28 mouse cellular contexts compared by ENCODE assay signal in genomic region chr3:104654921-104655320, GRCm38 (mm10). TPM values are rescaled to one million over a fixed set of nuclear protein-coding genes. Genes with fewer than 3 reads are reported as not detected.
DNase-seq lines count a peak whose midpoint lies in the region; ATAC-seq and TF ChIP-seq lines count a peak whose summit lies in the region.
"Had no signal": no experiment of that assay in that cellular context is flagged by ENCODE, and none has a peak within 500 bp of the region (broad histone marks: within the 10 kb centered on the region; RNA-seq: fewer than 3 reads in every experiment).

No protein-coding gene starts in this region.

- no peak overlapping the region for H3K4me2 ChIP-seq in lung, postnatal 0 days (replicated peaks; ENCODE audit: low read depth, low read length)
- H3K4me2 ChIP-seq: embryonic facial prominence, embryonic 12.5 days; forebrain, embryonic 12.5 days; liver, embryonic 15.5 days; lung, embryonic 15.5 days; midbrain, embryonic 15.5 days; neural tube, embryonic 13.5 days had no signal

- TF ChIP-seq CTCF in lung, postnatal 0 days (IDR thresholded peaks at IDR 0.05), result no peak

- H3K36me3 ChIP-seq in lung, postnatal 0 days (ENCODE audit: insufficient read depth, low read length), result no peaks in the 10 kb centered on the region
- H3K36me3 ChIP-seq: midbrain, embryonic 15.5 days had no signal

- no peaks in the 10 kb centered on the region for H3K9me3 ChIP-seq in lung, postnatal 0 days (ENCODE audit: low read length)
- H3K9me3 ChIP-seq: embryonic facial prominence, embryonic 12.5 days; forebrain, embryonic 12.5 days; heart, embryonic 10.5 days; hindbrain, embryonic 10.5 days; liver, embryonic 15.5 days; lung, embryonic 15.5 days; midbrain, embryonic 15.5 days; neural tube, embryonic 13.5 days had no signal

- H3K27ac ChIP-seq in brown adipose tissue, adult 24 weeks (replicated peaks; ENCODE audit: low read depth, low read length), result peak overlapping the region; percentile 4; the same call in 1 of the 2 replicates
- H3K27ac ChIP-seq in lung, postnatal 0 days (ENCODE audit: low read length), result no peak overlapping the region
- H3K27ac ChIP-seq: embryonic facial prominence, embryonic 12.5 days; forebrain, embryonic 12.5 days; heart, embryonic 10.5 days; hindbrain, embryonic 10.5 days; kidney, postnatal 0 days; left cerebral cortex, adult 2 months; lung, embryonic 15.5 days; midbrain, embryonic 15.5 days; neural tube, embryonic 13.5 days had no signal

- 60% methylated on average over 4 of the region's 4 CpGs for WGBS in lung, postnatal 0 days

- no peak for TF ChIP-seq EP300 in lung, postnatal 0 days (IDR thresholded peaks at IDR 0.05)

- peaks cover 19% of the 10 kb centered on the region for H3K4me1 ChIP-seq in brown adipose tissue, adult 24 weeks (ENCODE audit: control insufficient read depth, insufficient read depth, insufficient read length, low read length)
- no peaks in the 10 kb centered on the region for H3K4me1 ChIP-seq in lung, postnatal 0 days (ENCODE audit: insufficient read depth, low read depth, low read length)
- H3K4me1 ChIP-seq: embryonic facial prominence, embryonic 12.5 days; forebrain, embryonic 12.5 days; hindbrain, embryonic 10.5 days; lung, embryonic 15.5 days; midbrain, embryonic 15.5 days; neural tube, embryonic 13.5 days had no signal

- peak; percentile 59 for DNase-seq in adrenal gland, adult 2 months
- DNase-seq in adrenal gland, postnatal 4 days (ENCODE audit: low spot score in 2 of 2), result no peak
- DNase-seq in kidney, postnatal 14 days, result peak; percentile 36
- DNase-seq in kidney, adult 8-10 months, result no peak
- DNase-seq in 416B (ENCODE audit: low read depth), result peak; percentile 29
- DNase-seq in lung, postnatal 0 days (ENCODE audit: low spot score), result no peak
- DNase-seq: cerebellum, adult 2 months; cerebellum, postnatal 25 days; lung, postnatal 4 days; right cerebral cortex, adult 18-20 months; right cerebral cortex, postnatal 4 days; thymus, adult 18-20 months; thymus, postnatal 4 days had no signal

- H3K9ac ChIP-seq in lung, postnatal 0 days (replicated peaks; ENCODE audit: low read depth), result no peak overlapping the region
- H3K9ac ChIP-seq: embryonic facial prominence, embryonic 12.5 days; forebrain, embryonic 12.5 days; liver, embryonic 15.5 days; lung, embryonic 15.5 days; midbrain, embryonic 15.5 days; neural tube, embryonic 13.5 days had no signal

- no peaks in the 10 kb centered on the region for H3K27me3 ChIP-seq in lung, postnatal 0 days (replicated peaks; ENCODE audit: insufficient read depth, low read length)
- H3K27me3 ChIP-seq: embryonic facial prominence, embryonic 12.5 days; forebrain, embryonic 12.5 days; liver, embryonic 15.5 days; lung, embryonic 15.5 days; midbrain, embryonic 15.5 days; neural tube, embryonic 13.5 days had no signal

- no peak overlapping the region for H3K4me3 ChIP-seq in brown adipose tissue, adult 24 weeks (ENCODE audit: insufficient read depth, low read depth, low read length)
- no peak overlapping the region for H3K4me3 ChIP-seq in lung, postnatal 0 days (ENCODE audit: low read depth, low read length)
- H3K4me3 ChIP-seq: embryonic facial prominence, embryonic 12.5 days; forebrain, embryonic 12.5 days; heart, embryonic 10.5 days; hindbrain, embryonic 10.5 days; left cerebral cortex, adult 2 months; liver, embryonic 15.5 days; lung, embryonic 15.5 days; midbrain, embryonic 15.5 days; myocyte; neural tube, embryonic 13.5 days had no signal

- no peak for ATAC-seq in lung, postnatal 0 days
- ATAC-seq: CD4-positive, CD25-positive, alpha-beta regulatory T cell, adult 4 months; hindbrain, embryonic 16.5 days; intestine, postnatal 0 days; midbrain, embryonic 15.5 days had no signal

RNA-seq across cellular contexts. Expression of gene Slc16a1, which starts 16.5 kb away (rescaled TPM):
- 10 to 100 TPM; 51.5 to 60.9 TPM for total RNA-seq in adrenal gland, adult 2 months (2021)
- polyA plus RNA-seq in adrenal gland, adult 2 months (2012; rRNA removed), result 18.4 and 29.5 TPM in 2 replicates
- total RNA-seq in adrenal gland, postnatal 4 days (2021), result 10 to 100 TPM; 57.6 to 63.5 TPM
- 185 and 208 TPM in 2 replicates for polyA plus RNA-seq in brown adipose tissue, adult 24 weeks (2012; ENCODE audit: insufficient read depth, insufficient read length, missing spikeins)
- polyA plus RNA-seq in lung, postnatal 0 days (2015; fragmentation: Nextera tagmentation; extraction: Ambion mirVana), result 17.2 and 17.5 TPM in 2 replicates

Comparison
In these comparisons a context has a peak if more than half of its experiments do, and no peak if none do; other contexts are left out.
1. DNase-seq: peak in adrenal gland, adult 2 months (single experiment), kidney, postnatal 14 days (single experiment) and 416B (single experiment); none in adrenal gland, postnatal 4 days (0 of 2), kidney, adult 8-10 months (0 of 2) and lung, postnatal 0 days (single experiment).